Mouse (Mus musculus) liver, embryonic 11.5 days (tissue): ENCODE data around the gene Hist2h3b. TPM values are rescaled to one million over a fixed set of nuclear protein-coding genes. Genes with fewer than 3 reads are reported as not detected.
"Not testable (repeated sequence)": the region's sequence is repeated elsewhere in the genome, so short reads cannot be mapped to it uniquely, and the experiment has no call there.

ENCODE experiments used
- ATAC-seq: fragments of 200-750 bp; cut with Nextera tagmentation; replicated peaks from 2 replicates; pipeline ENCODE4 v1.8.0; 2017; ENCODE audit warnings: moderate number of reproducible peaks, mild to moderate bottlenecking, moderate TSS enrichment, moderate library complexity; ENCODE audit not compliant: low FRiP score
- DNase-seq: peaks from one replicate; pipeline ENCODE4 v3.0.0-alpha.2; 2017; ENCODE audit warnings: low spot score
- H3K27ac ChIP-seq: fragments of 300-500 bp; sonication (generic); 2 replicates; pipeline ENCODE4 v1.5.1; 2014; ENCODE audit warnings: mild to moderate bottlenecking, low read depth, low read length, control low read depth
- H3K27me3 ChIP-seq: fragments of 300-500 bp; sonication (generic); replicated peaks from 2 replicates; pipeline ENCODE4 v1.6.1; 2014; ENCODE audit warnings: low read length, mixed read lengths; ENCODE audit not compliant: control insufficient read depth, insufficient read depth
- H3K36me3 ChIP-seq: fragments of 300-500 bp; sonication (generic); 2 replicates; pipeline ENCODE4 v1.6.1; 2014; ENCODE audit warnings: mild to moderate bottlenecking, low read length, moderate library complexity, mixed read lengths; ENCODE audit not compliant: control insufficient read depth, insufficient read depth
- H3K4me1 ChIP-seq: fragments of 300-500 bp; sonication (generic); replicated peaks from 2 replicates; pipeline ENCODE4 v1.6.1; 2014; ENCODE audit warnings: low read length, mixed read lengths; ENCODE audit not compliant: control insufficient read depth, insufficient read depth
- H3K4me2 ChIP-seq: fragments of 300-500 bp; sonication (generic); 2 replicates; pipeline ENCODE4 v1.6.1; 2014; ENCODE audit warnings: mild to moderate bottlenecking, control low read depth, moderate library complexity
- H3K4me3 ChIP-seq: fragments of 300-500 bp; sonication (generic); 2 replicates; pipeline ENCODE4 v1.5.1; 2014; ENCODE audit warnings: low read depth, low read length, control low read depth
- H3K9ac ChIP-seq: fragments of 300-500 bp; sonication (generic); 2 replicates; pipeline ENCODE4 v1.6.1; 2014; ENCODE audit warnings: low read depth, low read length, control low read depth
- H3K9me3 ChIP-seq: fragments of 300-500 bp; sonication (generic); 2 replicates; pipeline ENCODE4 v1.6.1; 2016; ENCODE audit warnings: low read length, inconsistent platforms, mixed read lengths; ENCODE audit not compliant: control insufficient read depth
- WGBS: fragments of 180-500 bp; shearing (Covaris S2); extraction: QIAGEN DNeasy Blood & Tissue Kit; methylation state at CpG from one replicate; pipeline ENCODE4 v1.1.7; 2014; 5-methylcytosine and 5-hydroxymethylcytosine counted together
- polyA plus RNA-seq: library from polyadenylated mRNA; unstranded; fragments of >200 nt; fragmentation: Nextera tagmentation; extraction: Ambion mirVana; gene quantifications from 2 replicates; pipeline ENCODE4 v1.2.1, GENCODE M21; 2014

Gene Hist2h3b
- 45.6 and 60.2 TPM in 2 replicates for polyA plus RNA-seq

- Histone ChIP-seq H3K4me2 (peak within 1 kb of the TSS; percentile 82), H3K27ac (peak within 1 kb of the TSS; percentile 100), H3K4me1 (peaks cover 16% of the 10 kb centered on the region), H3K4me3 (peak within 1 kb of the TSS; percentile 53), H3K9ac (peak within 1 kb of the TSS; percentile 88), H3K9me3 (no peaks in the 10 kb centered on the region), H3K36me3 (no peaks in the 10 kb centered on the region), H3K27me3 (no peaks in the 10 kb centered on the region)
- DNase-seq (peak; percentile 76), ATAC-seq (peak; percentile 60)
- WGBS, result 21% methylated on average over 30 of the region's 30 CpGs
These were observed at the start of gene Hist2h3b for GRCm38 (mm10) chr3:96268051-96268775. Gene Hist2h3b, plus strand, starts transcription at chr3:96268654.

GRCm38 (mm10) chr3:96219191-96219641 is 49.2 kb upstream of the Hist2h3b start:
- peak; percentile 64 for DNase-seq
- 0% methylated on average over 12 of the region's 12 CpGs for WGBS
- peak overlapping the region; percentile 61 for H3K4me3 ChIP-seq

GRCm38 (mm10) chr3:96219661-96220130 is 48.8 kb upstream of the Hist2h3b start, which contains the start of the genes Bola1 and Hist2h2ab:
Gene Bola1, minus strand, starts transcription at chr3:96219709.
Gene Hist2h2ab, plus strand, starts transcription at chr3:96219865.
- WGBS, result under 1% methylated on average over 37 of the region's 37 CpGs
- peak within 1 kb of the TSS; percentile 92 for H3K4me2 ChIP-seq
- peak; percentile 80 for DNase-seq
- peak within 1 kb of the TSS; percentile 61 for H3K4me3 ChIP-seq
- peak within 1 kb of the TSS; percentile 98 for H3K9ac ChIP-seq
- peak; percentile 74 for ATAC-seq
- H3K27ac ChIP-seq, result peak within 1 kb of the TSS; percentile 100
- no peaks in the 10 kb centered on the region for H3K36me3 ChIP-seq
- no peaks in the 10 kb centered on the region for H3K9me3 ChIP-seq
- no peaks in the 10 kb centered on the region for H3K27me3 ChIP-seq
- H3K4me1 ChIP-seq, result peaks cover 22% of the 10 kb centered on the region

More at GRCm38 (mm10) chr3:96219191-96219641, 49.2 kb upstream of the Hist2h3b start:
- Histone ChIP-seq H3K4me1 (peaks cover 22% of the 10 kb centered on the region), H3K9me3 (no peaks in the 10 kb centered on the region), H3K9ac (peak overlapping the region; percentile 98), H3K4me2 (peak overlapping the region; percentile 92), H3K27me3 (no peaks in the 10 kb centered on the region), H3K36me3 (no peaks in the 10 kb centered on the region), H3K27ac (peak overlapping the region; percentile 100)
- ATAC-seq, result 0 out of 2 replicates have a peak, but pooled peaks have one; percentile 3

- peaks cover 26% of the 10 kb centered on the region for H3K4me1 ChIP-seq
- peak overlapping the region; percentile 98 for H3K9ac ChIP-seq
- H3K36me3 ChIP-seq, H3K27me3 ChIP-seq, H3K9me3 ChIP-seq: not testable (repeated sequence)
- WGBS, result under 1% methylated on average over 26 of the region's 47 CpGs
- DNase-seq, result peak; percentile 79
- H3K4me2 ChIP-seq, result peak overlapping the region; percentile 92
- peak overlapping the region; percentile 100 for H3K27ac ChIP-seq
- peak; percentile 9 for ATAC-seq
- H3K4me3 ChIP-seq, result peak overlapping the region; percentile 61
These were observed 48.2 kb upstream of the Hist2h3b start for GRCm38 (mm10) chr3:96220131-96220764.

GRCm38 (mm10) chr3:96220765-96221639 is 47.5 kb upstream of the Hist2h3b start, which contains the start of the genes Hist2h2ac and Hist2h2be:
Gene Hist2h2ac, minus strand, starts transcription at chr3:96220880.
Gene Hist2h2be, plus strand, starts transcription at chr3:96221119.
- peak within 1 kb of the TSS; percentile 98 for H3K9ac ChIP-seq
- H3K4me2 ChIP-seq, result peak within 1 kb of the TSS; percentile 92
- ATAC-seq, result peak; percentile 92
- peaks cover 31% of the 10 kb centered on the region for H3K4me1 ChIP-seq
- H3K36me3 ChIP-seq, result no peaks in the 10 kb centered on the region
- DNase-seq, result peak; percentile 84
- WGBS, result under 1% methylated on average over 43 of the region's 43 CpGs
- H3K9me3 ChIP-seq, result no peaks in the 10 kb centered on the region
- no peaks in the 10 kb centered on the region for H3K27me3 ChIP-seq
- H3K4me3 ChIP-seq, result peak within 1 kb of the TSS; percentile 61
- peak within 1 kb of the TSS; percentile 100 for H3K27ac ChIP-seq

GRCm38 (mm10) chr3:96221640-96222038 is 46.8 kb upstream of the Hist2h3b start:
- H3K4me3 ChIP-seq, result peak overlapping the region; percentile 61
- peaks cover 33% of the 10 kb centered on the region for H3K4me1 ChIP-seq
- DNase-seq (peak; percentile 52), ATAC-seq (no peak)
- H3K36me3 ChIP-seq, result no peaks in the 10 kb centered on the region
- 29% methylated on average over 9 of the region's 9 CpGs for WGBS
- H3K4me2 ChIP-seq, result peak overlapping the region; percentile 92
- H3K27me3 ChIP-seq, result no peaks in the 10 kb centered on the region
- peak overlapping the region; percentile 100 for H3K27ac ChIP-seq
- peak overlapping the region; percentile 86 for H3K9ac ChIP-seq
- H3K9me3 ChIP-seq, result no peaks in the 10 kb centered on the region

GRCm38 (mm10) chr3:96222774-96223173 is 45.7 kb upstream of the Hist2h3b start:
- 88% methylated on average over 4 of the region's 4 CpGs for WGBS
- Histone ChIP-seq H3K9ac (peak overlapping the region; percentile 86), H3K36me3 (no peaks in the 10 kb centered on the region), H3K27me3 (no peaks in the 10 kb centered on the region), H3K4me3 (peak overlapping the region; percentile 61), H3K4me2 (peak overlapping the region; percentile 92), H3K9me3 (no peaks in the 10 kb centered on the region), H3K4me1 (peaks cover 33% of the 10 kb centered on the region), H3K27ac (peak overlapping the region; percentile 100; the same call in 1 of the 2 replicates)
- ATAC-seq (no peak), DNase-seq (no peak)

GRCm38 (mm10) chr3:96225421-96225820 is 43.0 kb upstream of the Hist2h3b start:
- Histone ChIP-seq H3K27ac (peak overlapping the region; percentile 4; the same call in 1 of the 2 replicates), H3K9ac (peak overlapping the region; percentile 21; the same call in 1 of the 2 replicates), H3K36me3 (no peaks in the 10 kb centered on the region), H3K4me1 (peaks cover 26% of the 10 kb centered on the region), H3K27me3 (no peaks in the 10 kb centered on the region), H3K4me3 (no peak overlapping the region), H3K9me3 (no peaks in the 10 kb centered on the region), H3K4me2 (peak overlapping the region; percentile 43)
- DNase-seq, result no peak
- ATAC-seq, result no peak
- WGBS, result 43% methylated on average over 2 of the region's 2 CpGs
